Mouse (Mus musculus): ENCODE results near the gene Oas1a.

GRCm38 (mm10) chr5:120869436-120870015 lies 37.8 kb downstream of the Oas1a start:
- TF ChIP-seq POLR2A (IDR thresholded peaks at IDR 0.05; ENCODE audit: borderline replicate concordance, low read depth, low read length) (no peak), CTCF (IDR thresholded peaks at IDR 0.05; ENCODE audit: low read depth, low read length) (no peak)

Measured in bone marrow macrophage, adult 2 months (primary cell).